Mouse (Mus musculus): Measurements from ENCODE around the gene Ddx20.

Gene Ddx20

DNA sequence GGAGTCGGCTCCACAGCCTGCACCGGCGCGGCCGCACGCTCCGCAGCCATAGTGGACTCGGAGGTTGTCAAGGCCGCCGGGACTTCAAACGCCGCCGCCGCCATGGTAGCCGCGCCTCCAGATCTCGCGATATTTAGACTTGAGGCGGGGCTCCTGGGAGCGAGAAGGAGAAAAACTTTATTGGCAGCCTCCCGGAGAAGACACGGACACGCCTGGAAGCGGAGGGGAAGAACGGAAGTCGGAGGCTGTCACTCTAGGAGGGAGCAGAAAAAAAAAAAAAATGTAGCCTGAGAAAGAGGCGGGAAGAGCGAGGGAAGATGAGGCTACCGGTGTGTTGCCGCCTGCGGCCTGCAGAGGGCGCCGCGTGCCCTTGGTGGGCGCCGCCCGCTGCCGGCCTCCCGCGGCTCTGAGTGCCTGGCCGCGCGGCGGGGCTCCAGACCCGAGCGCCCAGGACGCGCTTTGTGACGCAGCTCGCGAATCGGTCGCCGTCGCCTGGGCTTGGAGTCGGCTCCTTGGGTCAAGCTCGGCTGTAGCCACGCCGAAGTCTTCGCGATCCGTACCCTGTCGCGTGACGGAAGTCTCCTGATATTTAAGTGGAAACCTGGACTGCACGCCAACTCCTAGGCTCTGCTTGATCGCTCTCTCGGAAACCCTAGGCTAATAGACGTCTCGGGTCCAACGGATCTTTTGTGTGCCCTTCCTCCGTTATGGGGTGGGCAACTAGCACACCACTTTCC lies at the start of gene Ddx20:
TSS of gene Ddx20 (minus strand) at position 251 of the 737 bp plus-strand sequence.
- peak; percentile 89 to 90 for DNase-seq

DNA sequence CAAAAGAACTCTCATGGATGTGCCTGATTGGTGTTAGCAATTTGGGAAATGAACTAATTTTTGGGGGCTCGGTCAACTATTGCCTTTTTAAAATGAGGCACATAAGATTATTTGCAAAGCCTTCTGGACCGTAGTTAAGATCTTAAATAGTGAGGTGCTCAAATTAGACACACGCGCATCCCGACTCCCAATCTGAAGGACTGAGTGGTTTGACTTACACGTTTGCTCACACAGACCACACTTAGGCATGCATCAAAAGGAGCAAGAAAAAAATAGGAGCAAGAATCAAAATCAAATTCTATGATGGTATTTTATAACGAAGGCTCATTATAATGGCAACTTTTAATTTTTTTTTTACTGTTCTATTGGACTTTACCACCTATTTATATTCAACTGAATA lies 49.7 kb upstream of the Ddx20 start:
- DNase-seq: no peak

DNA sequence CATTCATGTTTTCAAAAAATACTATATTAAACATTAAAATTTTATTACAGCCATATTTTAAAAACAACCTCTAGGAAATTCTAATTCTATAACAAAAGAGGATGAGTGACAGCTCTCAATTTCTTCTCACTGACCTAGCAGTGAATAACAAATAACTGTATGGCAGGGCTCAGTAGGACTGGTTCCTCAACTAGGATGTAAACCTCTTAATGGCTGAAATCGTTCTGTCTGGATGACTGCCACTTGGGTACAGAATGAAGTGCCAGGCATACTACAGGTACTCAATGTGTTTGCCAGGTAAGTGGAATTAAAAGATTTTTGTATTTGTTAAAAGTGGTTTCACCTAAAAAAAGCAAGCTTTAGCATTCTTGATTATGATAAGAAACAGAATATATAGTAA lies 48.8 kb upstream of the Ddx20 start:
- DNase-seq: no peak

DNA sequence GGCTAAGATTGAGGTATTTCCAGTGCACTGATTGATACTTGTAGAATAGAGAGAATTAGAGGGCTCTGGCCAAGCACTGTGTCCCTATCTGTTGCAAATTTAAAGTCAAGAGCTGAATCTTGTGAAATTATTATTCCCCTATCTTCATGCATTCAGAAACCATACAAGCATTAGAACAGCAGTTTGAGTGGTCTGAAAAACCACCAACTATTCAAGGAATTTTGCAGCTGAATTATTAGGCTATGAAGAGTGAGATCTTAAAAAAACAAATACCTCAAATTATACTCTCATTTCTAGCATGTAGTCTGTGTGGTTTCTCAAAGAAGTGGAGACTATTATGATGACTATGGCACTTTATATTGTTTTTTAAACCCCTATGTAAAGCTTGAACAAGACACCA lies 47.9 kb upstream of the Ddx20 start:
- no peak for DNase-seq

DNA sequence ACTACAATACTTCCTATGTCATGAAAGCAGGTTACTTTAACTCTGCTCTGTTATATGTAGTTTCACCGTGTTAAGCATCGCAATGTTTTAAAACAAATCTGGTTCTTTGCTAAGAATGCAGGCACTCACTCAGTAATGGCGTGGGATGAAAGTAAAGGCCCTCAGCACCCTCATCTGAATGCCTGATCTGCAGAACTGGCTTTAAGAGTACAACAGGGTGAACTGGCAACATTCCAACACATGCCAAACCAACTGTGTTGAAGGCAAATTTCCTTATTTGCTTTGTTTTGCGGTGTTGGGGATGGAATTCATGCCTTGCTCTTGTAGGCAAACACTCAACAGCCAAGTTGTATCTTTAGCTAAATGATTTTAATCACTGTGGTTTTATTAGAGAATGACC lies 46.2 kb upstream of the Ddx20 start:
- DNase-seq: no peak

DNA sequence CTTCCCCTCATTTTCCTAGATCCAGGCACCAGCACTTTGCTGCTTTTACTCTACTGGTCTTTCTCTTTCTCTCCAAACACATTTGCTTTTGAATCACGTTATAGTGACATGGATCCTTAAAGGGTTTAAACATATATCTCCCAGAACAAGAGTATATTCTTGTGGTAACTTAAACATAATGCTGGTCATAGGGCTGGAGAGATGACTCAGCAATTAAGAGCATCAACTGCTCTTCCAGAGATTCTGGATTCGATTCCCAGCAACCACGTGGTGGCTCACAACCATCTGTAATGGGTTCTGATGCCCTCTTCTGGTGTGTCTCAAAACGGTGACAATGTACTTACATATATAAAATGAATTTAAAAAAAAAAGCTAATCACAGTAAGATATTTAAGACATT lies 45.0 kb upstream of the Ddx20 start:
- DNase-seq: no peak

DNA sequence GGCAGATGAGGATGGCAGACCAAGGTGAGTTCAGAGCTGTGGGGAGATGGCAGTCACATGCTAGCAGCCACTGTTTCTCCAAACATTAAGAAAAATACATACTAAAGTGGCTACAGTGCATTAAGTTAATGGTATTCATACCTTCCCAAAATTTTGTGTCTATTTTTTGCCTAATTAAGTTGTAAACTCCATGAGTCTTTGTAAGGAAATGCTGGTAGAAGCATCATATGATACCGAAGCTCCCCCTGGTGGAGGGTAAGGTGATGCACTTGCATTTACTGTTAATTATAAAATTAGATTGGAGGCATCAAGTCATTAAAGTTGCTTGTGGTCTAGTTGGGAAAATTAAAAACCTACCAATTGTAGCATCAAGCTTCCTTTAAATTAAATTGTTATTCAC lies 38.7 kb upstream of the Ddx20 start:
- DNase-seq: peak; percentile 66 to 79

DNA sequence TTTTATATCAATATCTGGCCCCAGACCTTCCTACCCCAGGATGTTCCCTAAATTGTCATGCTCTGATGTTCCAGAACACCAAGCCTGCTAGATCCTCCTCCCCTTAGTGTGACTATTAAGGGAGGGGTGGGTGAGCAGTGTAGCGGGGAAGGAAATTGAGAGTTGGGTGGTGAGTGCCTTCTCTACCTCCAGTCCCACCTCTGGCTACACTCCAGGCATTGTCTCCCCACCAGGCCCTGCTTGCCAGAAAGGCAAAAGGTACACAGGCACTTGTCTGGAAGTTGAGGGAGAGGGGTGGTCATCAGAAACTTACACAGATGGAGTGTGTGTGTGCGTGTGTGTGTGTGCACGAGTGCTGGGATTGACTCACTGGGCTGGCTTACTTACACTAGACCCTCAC lies 35.1 kb upstream of the Ddx20 start:
- no peak for DNase-seq

DNA sequence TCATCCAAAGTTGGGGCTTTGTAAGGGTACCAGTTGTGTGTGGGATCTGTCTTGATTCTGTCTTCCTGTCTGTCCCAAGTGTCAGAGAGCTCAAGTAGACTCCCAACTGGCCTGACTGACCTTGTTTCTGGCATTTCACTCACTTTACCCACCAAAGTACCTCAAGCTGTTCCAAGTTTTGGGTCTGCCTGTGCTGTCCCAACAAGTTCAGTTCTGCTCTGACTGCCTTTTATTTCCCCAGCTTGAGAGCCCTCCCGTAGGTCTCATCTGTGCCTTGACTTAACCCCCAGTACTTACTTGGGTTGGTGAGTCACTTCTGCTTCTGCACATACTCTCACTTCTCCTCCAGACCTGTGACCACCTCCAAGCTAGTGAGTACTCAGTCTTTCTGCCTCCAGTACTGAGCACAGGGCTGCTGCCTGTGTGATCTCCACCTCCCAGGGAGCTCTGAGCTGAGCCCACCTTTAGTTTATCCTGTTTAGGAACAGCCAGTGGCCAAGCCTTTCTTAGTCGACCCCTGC lies 34.4 kb upstream of the Ddx20 start:
- DNase-seq: no peak

DNA sequence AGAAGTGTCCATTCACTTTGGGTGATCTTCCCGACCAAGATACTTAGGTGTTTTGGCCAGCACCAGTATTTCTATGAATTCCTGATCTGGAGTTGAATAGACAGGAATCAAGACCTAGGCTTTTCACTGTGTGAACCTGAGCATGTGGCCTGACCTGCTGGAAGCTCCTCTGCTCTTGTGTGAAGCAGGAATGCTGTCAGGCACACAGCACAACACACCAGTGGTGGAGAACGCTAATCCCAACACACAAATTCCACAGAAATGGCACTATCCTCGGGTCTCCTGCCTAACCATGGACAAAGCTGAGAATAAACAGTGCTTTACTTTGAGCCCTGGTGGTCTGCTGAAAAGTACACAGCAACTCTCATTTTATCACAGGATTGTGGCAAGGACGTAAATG lies 33.1 kb upstream of the Ddx20 start:
- no peak for DNase-seq

DNA sequence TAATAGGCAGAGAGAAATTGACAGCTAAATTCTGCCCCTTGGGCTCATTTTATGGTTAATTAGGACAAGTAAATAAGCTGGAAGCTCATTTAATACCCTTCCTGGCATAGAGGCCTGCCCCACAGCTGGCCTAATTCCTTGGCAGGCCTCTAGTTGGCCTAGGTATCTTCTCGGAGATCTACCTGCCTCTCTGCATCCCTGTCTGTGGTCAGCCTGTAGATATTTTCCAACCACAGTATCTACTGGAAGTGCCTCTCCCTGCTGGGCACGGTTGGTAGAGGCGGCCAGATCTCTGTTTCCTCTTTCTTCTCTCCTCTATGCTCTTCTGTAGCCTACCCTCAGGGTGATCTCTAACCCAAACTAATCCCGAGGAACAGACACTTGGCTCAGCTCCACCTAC lies 32.6 kb upstream of the Ddx20 start:
- no peak for DNase-seq

DNA sequence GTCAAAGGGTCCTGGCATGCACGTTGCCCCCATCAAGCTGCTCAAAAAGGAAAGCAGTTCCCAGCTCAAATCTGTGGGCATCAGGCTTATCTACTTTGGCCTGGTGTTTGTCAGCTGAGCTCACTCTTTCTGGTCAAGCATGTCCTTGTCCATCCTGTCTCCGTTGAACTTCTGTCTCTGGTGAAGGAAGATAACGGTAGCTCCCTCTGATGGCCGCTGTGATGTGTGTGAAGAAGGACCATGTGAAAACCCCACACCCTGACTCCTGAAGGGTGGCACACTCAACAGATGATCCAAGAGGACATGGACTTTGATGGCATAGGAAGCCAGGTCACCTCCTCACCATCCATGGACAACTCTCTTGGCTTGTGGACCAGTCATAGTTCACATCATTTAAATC lies 31.4 kb upstream of the Ddx20 start:
- no peak for DNase-seq

DNA sequence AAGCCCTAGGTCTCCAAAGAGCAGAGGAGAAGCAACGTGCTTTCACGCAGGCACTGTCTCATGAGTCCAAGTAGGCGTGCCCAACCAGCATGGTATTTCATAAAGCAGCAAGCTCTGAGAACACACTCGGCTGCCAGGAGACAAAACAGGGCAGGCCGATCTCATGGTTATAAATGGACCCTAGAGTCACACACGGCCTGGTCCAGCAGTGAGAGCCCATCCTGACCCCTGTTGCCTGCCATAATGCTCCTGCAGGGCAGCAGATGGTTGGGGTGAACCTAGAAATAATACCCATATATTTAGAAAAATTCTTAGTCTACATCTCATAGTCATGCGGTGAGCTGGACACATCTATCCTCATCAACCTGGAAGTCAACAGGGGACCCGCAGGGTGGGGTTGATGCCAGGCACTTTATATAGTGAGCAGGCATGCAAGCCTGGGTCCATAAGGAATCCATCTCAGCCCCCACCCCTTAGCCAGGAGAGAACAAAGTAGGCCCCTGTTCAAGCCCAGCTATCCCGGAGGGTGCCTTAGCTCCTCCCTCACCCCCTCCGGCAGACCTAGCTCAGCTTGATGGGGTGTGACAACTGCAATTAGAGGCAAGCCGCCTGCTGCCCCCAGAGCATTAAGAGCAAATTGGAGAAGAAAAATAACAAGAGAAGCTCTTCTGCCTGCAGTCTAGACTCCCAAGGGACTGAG lies 30.6 kb upstream of the Ddx20 start:
- DNase-seq: peak; percentile 53 to 68

DNA sequence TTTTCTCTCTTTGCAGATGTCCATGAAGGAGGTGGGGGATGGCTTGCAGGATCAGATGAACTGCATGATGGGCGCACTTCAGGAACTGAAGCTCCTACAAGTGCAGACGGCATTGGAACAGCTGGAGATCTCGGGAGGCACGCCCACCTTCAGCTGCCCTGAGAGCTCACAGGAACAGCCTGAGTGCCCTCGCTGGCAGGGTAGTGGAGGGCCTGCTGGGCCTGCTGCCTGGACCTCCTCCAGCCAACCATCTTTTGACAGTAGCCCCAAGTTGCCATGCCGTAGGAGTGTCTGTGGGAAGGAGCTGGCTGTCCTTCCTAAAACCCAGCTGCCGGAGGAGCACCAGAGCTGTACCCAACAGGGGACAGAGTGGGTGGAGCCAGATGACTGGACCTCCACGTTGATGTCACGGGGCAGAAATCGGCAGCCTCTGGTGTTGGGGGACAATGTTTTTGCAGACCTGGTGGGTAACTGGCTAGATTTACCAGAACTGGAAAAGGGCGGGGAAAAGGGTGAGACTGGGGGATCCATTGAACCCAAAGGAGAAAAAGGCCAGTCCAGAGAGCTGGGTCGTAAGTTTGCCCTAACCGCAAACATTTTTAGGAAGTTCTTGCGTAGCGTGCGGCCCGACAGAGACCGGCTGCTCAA lies 29.1 kb upstream of the Ddx20 start:
- no peak for DNase-seq

DNA sequence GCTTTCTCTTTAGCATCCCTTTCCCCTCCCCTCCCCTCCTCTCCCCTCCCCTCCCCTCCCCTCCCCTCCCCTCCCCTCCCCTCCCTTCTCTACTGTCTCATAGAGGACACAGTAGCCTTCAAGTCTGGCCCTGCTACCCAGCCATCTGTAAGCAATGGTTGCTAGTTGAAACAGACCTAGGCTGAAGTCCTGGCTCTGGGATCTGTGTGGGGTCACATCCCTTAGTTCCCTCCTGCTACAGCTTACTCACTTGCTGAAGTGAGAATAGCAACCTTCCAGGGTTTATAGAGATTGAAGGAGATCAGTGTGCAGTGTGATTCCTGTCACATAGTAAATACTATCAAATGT lies 27.4 kb upstream of the Ddx20 start:
- DNase-seq: no peak

DNA sequence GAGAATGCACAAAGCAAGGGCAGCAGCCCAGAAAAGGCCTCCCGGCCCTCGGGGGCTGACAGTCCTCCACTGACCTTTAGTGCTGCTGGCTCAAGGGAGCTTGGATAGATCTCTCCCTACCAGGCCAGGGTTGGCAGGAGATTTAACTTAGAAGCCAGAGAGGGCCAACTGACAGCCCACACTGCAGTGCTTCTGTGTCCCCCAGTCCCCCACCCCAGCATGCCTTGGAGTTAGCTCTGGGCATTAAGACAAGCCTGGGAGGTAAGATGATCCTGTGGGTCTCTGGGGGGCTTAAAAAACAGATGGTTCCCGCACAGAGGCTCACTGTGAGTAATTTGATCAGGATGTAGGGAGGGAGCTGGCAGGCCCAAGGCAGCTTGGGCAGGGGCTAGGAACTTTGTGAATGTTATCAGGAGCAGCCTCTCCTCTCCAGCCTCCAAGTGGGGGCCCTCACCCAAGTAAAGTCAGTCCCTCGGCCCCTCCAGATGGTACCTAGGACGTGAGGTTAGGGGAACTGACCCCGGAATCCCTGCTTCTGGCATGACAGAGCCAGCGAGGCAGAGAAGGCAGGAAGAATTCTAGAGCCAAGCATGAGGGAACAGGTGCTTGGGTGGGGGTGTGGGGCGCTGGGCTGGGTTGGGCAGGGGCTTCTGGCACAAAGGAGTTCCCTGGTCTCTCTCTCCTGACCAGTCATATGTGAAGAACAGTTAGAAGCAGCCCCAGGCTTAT lies 26.9 kb upstream of the Ddx20 start:
- peak in 1 of 2 experiments; percentile 48 for DNase-seq

DNA sequence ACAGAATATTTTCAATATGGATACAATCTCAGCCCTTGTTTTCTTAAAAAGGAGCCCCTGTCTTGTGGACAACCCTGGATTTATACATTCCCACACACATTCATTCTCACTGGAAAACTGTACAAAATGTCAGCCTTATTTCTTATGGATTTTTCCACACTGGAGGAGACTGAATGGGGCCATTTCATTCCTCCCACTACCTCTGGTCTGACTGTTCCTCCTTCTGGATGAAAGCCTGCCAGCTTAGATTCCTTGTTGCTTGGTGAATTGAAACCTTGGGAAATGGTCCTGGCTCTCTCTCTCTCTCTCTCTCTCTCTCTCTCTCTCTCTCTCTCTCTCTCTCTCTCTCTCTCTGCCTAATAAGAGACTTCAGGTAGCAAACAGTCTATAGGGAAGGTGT lies 25.5 kb upstream of the Ddx20 start:
- DNase-seq: no peak

DNA sequence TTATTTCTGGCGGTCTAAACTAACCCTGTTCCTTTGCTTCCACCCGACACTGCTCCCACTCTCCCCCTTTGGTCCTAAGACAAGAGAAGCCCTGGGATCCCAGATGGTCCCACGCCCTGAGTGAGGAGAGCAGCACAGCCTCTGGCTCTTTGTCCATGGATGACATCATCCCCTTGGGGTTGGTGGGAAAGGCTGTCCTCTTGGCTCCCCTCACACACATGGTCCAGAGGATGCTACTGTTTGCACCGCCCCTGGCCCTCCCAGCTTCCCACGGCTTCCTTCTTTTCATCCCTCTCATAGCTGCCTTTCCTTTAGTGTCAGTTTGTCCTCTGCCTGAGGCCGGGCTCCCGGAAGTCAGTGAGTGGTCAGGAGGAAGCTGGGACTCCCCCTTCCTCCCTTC lies 24.4 kb upstream of the Ddx20 start:
- DNase-seq: peak; percentile 38 to 50

DNA sequence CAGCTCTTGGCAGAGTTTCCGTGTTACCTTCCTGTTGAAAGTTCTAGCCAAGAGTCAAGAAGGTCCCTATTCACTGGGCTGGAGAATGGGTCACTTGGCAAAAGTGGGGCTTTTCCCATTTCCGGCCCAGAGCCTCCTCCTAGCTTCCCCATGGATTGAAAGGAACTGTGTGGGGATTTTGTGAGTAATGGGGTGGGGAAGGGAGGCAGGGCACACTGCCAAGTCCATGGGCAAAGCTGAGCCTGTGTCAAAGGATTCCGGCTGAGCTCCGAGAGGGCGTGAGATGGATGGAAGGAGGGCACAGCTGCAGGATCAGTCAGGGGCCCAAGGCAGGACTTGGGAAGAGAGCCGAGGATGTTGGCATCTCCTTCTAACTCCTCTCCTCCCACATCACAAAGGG lies 22.9 kb upstream of the Ddx20 start:
- DNase-seq: peak; percentile 48 to 52

DNA sequence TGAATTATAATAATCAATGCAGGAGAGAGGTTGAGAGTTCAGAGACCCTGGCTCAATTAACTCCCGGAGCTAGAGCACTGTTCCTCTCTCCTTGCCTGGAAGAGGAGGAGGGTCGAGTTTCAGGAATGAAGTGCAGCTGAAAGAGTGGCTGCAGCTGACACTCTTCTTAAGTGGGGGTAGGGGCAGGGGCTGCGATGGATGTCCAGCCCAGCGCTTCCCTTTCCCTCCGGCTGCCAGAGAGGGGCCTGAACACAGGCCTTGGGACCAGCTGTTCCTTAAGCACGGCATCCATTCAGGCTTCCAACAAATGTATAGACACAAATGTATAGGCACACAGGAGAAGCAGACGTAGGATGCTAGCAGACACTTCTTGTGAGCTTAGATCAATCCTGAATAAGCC lies 20.2 kb upstream of the Ddx20 start:
- no peak for DNase-seq

DNA sequence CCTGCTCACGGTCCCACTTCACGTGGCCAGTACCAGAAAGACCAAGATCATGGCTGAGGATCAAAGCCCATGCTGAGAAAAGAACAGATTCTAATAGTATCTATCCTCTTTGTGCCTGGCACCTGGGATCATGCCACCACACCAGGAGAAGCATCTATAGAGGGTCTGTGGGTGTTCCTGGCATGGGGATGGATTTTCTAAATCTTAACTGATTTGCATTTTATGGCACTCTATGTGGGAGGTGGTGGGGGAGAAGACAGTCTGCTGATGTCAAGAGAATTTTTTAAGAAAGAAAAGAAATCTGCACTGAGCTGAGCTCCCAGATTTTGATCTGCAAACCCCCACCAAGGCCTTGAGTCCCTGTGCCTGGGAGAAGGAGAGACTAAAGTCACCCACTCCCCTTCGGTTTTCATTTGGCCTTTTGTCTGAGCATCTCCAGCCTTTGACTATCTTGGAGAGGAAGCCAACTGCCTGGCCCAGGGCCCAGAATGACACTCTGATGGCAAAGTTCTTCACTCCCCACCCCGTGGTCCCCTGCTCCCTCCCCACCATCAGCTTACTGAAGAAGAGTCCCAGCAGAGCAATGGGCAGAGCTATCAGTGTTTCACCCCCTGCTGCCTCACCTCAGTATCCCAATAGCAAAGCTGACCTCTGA lies 19.1 kb upstream of the Ddx20 start:
- DNase-seq: peak; percentile 48 to 54

DNA sequence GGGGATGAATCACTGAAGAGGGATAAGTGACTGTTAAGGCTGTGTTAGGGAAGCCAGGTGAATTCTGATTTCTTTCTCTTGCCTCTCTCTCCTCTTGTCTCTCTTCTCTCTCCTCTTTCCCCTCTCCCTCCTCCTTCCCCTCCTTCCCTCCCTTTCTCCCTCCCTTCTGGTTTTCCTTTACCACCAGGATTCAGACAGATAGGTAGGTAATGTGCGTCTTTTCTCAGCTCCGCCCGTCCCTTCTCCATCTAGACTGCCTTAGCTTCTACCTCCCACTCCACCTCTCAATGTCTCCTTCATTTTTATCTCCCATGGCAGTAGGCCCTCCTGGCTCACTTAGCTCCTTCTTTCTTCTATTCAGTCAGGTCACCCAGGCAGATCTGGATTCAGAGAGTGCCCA lies 18.2 kb upstream of the Ddx20 start:
- no peak for DNase-seq

DNA sequence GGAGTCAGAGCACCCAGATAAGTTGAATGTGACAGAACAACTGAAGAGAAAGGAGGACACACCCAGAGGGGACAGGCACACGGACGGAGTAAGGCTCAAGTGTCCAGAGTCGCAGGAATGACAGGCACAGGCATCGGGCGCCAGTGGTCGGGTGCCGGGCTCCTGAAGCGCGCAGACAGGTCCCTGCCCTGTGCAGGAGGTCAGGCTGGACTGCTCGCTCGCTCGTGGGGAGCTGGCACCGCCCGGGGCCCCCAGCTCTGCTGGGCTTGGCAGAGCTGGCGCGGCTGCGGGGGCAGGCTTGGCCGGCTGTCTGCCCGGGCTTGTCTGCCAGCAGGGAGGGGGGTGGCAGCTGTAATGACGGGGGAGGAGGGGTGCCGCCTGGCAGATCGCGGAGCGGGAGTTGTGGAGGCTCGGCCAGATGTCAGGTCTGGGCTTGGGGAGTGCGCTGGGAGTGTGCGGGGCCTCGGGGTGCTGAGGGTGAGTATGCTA lies 17.7 kb upstream of the Ddx20 start:
- DNase-seq: peak; percentile 76 to 85

Measured in cerebellum, postnatal 36 days (tissue).